Mouse (Mus musculus) left cerebral cortex, adult 2 months (tissue): ENCODE measurements around the gene Sox9. TPM values are rescaled to one million over a fixed set of nuclear protein-coding genes. Genes with fewer than 3 reads are reported as not detected.

Experiments
- DNase-seq, 2 experiments: peaks; one replicate each; pipeline ENCODE4 v3.0.0; 2021 to 2022; ENCODE audit warnings: low spot score in 2 of 2, mixed read lengths in 1 of 2; ENCODE audit errors: extremely low spot score in 1 of 2
- H3K27ac ChIP-seq: fragments of 200-600 bp; 2 replicates; pipeline ENCODE4 v1.8.1; 2022
- H3K4me3 ChIP-seq: fragments of 200-600 bp; 2 replicates; pipeline ENCODE4 v1.8.1; 2022
- CTCF ChIP-seq: fragments of 200-600 bp; IDR thresholded peaks from 2 replicates; pipeline ENCODE4 v1.8.1; 2022; ENCODE audit warnings: antibody characterized with exemption, mild to moderate bottlenecking, moderate library complexity
- intact Hi-C: fragments of 180-260 bp; cut with DNase I; formaldehyde crosslinking; loops from one replicate; pipeline ENCODE4 v1.15.1; 2025
- total RNA-seq, 2 experiments: library from RNA; stranded (reverse); gene quantifications; 2 replicates each; pipeline ENCODE4 v1.2.3; 2021

The Sox9 gene
- total RNA-seq, 2 experiments from 2014 or later = 18.7 to 26.3 TPM

DNA sequence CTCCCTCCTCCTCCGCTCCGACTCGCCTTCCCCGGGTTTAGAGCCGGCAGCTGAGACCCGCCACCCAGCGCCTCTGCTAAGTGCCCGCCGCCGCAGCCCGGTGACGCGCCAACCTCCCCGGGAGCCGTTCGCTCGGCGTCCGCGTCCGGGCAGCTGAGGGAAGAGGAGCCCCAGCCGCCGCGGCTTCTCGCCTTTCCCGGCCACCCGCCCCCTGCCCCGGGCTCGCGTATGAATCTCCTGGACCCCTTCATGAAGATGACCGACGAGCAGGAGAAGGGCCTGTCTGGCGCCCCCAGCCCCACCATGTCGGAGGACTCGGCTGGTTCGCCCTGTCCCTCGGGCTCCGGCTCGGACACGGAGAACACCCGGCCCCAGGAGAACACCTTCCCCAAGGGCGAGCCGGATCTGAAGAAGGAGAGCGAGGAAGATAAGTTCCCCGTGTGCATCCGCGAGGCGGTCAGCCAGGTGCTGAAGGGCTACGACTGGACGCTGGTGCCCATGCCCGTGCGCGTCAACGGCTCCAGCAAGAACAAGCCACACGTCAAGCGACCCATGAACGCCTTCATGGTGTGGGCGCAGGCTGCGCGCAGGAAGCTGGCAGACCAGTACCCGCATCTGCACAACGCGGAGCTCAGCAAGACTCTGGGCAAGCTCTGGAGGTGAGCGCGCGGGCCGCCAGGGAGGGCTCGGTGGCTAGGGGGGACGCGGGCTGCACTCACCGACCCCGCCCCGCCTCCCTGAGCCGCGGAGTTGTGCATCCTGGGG, 515 bp downstream of the Sox9 start:
- no peak for TF ChIP-seq CTCF
- H3K27ac ChIP-seq = peak overlapping the region; percentile 80
- intact Hi-C loops = loop anchor here (2.0 to 5.0 kb wide), 5 partner anchors 28 to 880 kb away; no protein-coding TSS in a partner anchor
- peak; percentile 31 to 62 for DNase-seq
- H3K4me3 ChIP-seq = peak overlapping the region; percentile 60

DNA sequence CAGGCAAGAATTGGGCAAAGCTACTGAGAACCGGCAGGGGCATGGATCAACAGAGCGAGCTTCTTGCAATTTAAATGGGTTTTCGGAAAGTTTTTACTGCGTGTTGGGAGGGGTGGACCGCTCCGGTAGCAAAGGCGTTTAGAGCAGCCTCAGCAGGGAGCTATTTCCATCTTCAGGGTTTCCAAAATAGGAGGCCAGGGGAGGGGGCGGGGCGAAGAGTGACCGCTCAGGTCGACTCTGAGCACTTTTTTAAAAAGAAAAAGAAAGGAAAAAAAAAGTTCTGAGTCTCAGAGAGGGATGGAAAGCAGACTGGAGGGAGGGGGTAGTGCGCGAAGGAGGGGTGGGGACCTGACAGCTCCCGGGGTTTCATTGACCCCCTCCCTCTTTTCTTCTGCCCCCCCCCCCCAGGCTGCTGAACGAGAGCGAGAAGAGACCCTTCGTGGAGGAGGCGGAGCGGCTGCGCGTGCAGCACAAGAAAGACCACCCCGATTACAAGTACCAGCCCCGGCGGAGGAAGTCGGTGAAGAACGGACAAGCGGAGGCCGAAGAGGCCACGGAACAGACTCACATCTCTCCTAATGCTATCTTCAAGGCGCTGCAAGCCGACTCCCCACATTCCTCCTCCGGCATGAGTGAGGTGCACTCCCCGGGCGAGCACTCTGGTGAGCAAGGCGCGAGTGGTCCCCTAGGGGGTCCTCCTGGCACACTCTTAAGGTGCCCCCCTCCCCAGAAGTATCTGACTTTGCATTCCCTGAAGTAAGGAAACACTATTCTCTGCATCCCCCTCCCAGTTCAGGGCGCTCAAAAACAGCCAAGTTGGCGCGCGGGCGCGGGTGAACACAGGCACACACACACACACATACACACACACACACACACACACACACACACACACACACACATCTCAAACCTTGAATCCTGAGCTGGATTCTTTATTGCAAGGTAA, 1.6 kb downstream of the Sox9 start:
- intact Hi-C loops = loop anchor here (1.0 to 5.0 kb wide), 6 partner anchors 27 to 881 kb away; no protein-coding TSS in a partner anchor
- H3K4me3 ChIP-seq = peak overlapping the region; percentile 60
- peak; percentile 21 to 30 for DNase-seq
- TF ChIP-seq CTCF = no peak
- H3K27ac ChIP-seq = peak overlapping the region; percentile 40

DNA sequence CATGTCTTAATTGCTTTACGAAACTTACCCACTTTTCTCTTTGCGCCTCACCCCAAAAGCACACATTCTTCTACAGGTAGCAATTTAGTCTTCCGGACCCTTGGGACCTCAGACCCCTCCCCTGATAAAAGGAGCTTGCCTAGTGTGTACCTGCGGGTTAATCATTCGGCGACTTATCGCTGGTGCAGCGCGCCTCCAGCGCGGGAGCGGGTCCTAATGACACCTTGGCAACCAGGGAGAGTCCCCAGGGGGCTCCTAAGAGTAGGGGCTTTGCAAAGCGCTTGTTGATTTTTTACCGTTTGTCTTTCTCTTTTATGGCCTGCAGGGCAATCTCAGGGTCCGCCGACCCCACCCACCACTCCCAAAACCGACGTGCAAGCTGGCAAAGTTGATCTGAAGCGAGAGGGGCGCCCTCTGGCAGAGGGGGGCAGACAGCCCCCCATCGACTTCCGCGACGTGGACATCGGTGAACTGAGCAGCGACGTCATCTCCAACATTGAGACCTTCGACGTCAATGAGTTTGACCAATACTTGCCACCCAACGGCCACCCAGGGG, 2.4 kb downstream of the Sox9 start:
- no peak overlapping the region; the same call in 1 of the 2 replicates for H3K27ac ChIP-seq

DNA sequence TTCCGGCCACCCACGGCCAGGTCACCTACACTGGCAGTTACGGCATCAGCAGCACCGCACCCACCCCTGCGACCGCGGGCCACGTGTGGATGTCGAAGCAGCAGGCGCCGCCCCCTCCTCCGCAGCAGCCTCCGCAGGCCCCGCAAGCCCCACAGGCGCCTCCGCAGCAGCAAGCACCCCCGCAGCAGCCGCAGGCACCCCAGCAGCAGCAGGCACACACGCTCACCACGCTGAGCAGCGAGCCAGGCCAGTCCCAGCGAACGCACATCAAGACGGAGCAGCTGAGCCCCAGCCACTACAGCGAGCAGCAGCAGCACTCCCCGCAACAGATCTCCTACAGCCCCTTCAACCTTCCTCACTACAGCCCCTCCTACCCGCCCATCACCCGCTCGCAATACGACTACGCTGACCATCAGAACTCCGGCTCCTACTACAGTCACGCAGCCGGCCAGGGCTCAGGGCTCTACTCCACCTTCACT, 2.9 kb downstream of the Sox9 start:
- intact Hi-C loops = loop anchor here (1.0 to 5.0 kb wide), 4 partner anchors 302 to 883 kb away; no protein-coding TSS in a partner anchor
- peak; percentile 30 to 33 for DNase-seq
- Histone ChIP-seq H3K27ac (peak overlapping the region; percentile 36; the same call in 1 of the 2 replicates), H3K4me3 (peak overlapping the region; percentile 42)
- TF ChIP-seq CTCF = no peak

More for the DNA sequence above, 2.4 kb downstream of the Sox9 start:
- DNase-seq = peak in 1 of 2 experiments; percentile 24
- TF ChIP-seq CTCF = no peak
- H3K4me3 ChIP-seq = peak overlapping the region; percentile 42
- intact Hi-C loops = loop anchor here (1.0 to 5.0 kb wide), 4 partner anchors 303 to 882 kb away; no protein-coding TSS in a partner anchor

DNA sequence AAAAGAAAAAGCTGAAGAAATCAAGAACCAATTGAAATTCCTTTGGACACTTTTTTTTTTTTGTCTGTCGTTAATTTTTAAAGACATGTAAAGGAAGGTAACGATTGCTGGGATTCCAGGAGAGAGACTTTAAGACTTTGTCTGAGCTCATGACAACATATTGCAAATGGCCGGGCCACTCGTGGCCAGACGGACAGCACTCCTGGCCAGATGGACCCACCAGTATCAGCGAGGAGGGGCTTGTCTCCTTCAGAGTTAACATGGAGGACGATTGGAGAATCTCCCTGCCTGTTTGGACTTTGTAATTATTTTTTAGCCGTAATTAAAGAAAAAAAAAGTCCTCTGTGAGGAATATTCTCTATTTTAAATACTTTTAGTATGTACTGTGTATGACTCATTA, 3.6 kb downstream of the Sox9 start:
- no peak for DNase-seq
- intact Hi-C loops = no loop called here
- no peak overlapping the region for H3K27ac ChIP-seq
- peak overlapping the region; percentile 42 for H3K4me3 ChIP-seq
- TF ChIP-seq CTCF = no peak

DNA sequence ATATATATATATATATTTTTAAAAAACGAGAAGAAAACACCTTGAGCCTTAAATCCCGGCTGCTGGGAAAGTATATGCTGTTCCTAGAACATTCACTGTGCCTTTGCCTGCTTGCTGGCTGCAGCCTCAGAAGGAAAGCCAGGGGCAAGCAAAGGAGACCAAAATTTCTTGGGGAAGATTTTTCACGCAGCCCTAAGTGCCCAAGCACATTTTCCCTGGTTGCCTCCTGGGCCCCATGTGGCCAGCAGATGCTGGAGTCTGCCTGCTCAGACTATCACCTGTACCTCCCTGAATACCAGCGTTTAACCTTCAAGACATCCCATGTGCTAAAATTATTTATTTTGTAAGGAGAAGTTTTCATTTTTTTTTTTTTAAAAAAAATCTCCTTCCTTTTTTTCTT, 4.4 kb downstream of the Sox9 start:
- intact Hi-C loops = no loop called here
- no peak for DNase-seq
- peak overlapping the region; percentile 8; the same call in 1 of the 2 replicates for H3K4me3 ChIP-seq
- no peak overlapping the region for H3K27ac ChIP-seq
- no peak for TF ChIP-seq CTCF

DNA sequence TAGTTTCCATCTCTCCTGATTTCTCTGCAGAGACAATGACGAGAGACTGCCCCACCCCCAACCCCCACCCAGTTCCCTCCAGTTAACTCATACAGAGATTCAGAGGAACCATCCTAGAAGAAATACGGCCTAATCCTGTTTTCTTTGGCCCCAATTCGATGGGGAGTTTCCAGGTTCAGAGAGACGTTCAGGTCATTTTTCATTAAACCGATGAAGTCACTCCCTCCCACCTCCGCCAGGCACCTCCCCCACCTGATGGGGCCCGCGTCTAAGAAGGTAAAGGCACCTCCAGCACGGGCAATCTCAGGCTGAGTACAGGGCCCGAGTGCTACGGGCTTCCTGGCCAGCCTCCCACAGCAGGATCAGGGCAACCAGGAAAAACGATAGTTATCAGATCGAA, 6.3 kb downstream of the Sox9 start:
- no peak for DNase-seq
- no peak for TF ChIP-seq CTCF
- Histone ChIP-seq H3K4me3 (no peak overlapping the region), H3K27ac (no peak overlapping the region)
- intact Hi-C loops = no loop called here

DNA sequence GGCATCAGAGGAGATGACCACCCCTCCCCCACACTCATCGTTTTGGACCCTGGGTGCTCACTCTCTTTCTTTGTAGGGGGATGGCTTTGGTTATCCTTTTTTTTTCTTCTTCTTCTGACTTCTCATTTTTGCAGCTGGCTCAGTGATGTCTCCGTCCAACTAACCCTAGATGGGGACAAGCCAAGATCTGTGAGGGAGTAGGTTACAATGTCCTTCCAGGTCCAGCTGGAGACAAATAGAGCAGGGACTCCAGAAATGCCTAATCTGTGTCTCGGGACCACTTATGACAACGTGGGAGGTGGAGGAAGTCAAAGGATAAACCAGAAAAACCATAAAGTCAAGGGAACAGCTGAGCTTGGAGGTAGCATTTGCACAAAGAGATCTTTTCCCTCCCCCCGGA, 14.4 kb downstream of the Sox9 start:
- Histone ChIP-seq H3K27ac (no peak overlapping the region), H3K4me3 (no peak overlapping the region)
- intact Hi-C loops = no loop called here
- no peak for DNase-seq
- no peak for TF ChIP-seq CTCF

DNA sequence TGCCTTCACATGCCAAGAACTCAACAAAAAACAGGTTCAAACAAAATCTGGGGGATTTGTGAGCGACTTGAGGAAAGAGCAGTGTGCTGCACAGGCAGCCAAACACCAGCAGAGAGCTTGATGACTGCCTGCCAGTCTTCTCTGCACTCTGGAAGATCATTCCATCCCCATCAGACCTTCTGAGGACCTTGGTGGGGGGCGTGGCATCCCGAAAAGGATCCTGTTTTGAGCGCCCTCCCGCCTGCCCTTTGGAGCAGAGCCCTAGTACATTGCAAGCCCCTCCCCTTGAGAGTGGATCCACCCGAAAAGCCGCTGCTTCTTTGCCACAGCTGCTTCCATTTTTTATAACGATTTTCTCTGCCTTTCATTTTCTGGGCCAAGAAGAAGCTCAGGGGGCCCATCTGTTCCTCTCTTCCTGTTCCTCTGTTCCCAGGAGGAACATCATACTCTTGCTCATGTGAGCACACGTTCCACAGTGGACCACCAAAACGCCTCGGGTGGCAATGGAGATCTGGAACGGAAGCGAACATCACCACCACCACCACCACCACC, 16.9 kb downstream of the Sox9 start:
- Histone ChIP-seq H3K4me3 (no peak overlapping the region), H3K27ac (no peak overlapping the region)
- intact Hi-C loops = no loop called here
- no peak for TF ChIP-seq CTCF
- DNase-seq = no peak

DNA sequence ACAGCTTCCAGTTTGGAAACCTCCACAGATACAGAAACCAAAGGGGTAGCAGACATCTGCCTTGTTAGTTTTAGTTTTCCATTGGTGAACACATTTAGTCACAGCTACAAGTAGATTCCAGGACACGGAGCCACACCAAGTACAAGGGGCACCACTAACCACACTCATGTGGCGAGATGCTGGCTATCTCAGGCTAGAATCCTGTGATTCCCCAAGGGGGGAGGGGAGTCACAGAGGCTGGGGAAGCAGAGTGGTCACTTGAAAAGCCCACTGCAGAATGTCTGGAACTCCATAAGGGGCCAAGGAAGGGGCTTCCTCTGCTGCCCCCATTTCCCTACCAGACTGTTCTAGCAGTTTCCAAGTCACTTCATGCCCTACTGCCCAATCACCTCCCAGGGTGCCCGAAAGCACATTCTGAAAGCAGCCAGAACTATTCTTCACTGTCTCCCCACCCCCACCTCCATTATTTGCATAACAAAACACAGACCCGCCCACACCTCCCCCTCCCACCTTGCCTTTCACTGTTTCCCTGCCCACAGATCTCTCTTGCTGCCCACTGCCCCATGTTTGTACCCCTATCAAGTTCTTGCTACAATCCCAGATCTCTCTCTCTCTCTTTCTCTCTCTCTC, 19.3 kb downstream of the Sox9 start:
- intact Hi-C loops = no loop called here
- Histone ChIP-seq H3K4me3 (no peak overlapping the region), H3K27ac (no peak overlapping the region)
- TF ChIP-seq CTCF = no peak
- no peak for DNase-seq

DNA sequence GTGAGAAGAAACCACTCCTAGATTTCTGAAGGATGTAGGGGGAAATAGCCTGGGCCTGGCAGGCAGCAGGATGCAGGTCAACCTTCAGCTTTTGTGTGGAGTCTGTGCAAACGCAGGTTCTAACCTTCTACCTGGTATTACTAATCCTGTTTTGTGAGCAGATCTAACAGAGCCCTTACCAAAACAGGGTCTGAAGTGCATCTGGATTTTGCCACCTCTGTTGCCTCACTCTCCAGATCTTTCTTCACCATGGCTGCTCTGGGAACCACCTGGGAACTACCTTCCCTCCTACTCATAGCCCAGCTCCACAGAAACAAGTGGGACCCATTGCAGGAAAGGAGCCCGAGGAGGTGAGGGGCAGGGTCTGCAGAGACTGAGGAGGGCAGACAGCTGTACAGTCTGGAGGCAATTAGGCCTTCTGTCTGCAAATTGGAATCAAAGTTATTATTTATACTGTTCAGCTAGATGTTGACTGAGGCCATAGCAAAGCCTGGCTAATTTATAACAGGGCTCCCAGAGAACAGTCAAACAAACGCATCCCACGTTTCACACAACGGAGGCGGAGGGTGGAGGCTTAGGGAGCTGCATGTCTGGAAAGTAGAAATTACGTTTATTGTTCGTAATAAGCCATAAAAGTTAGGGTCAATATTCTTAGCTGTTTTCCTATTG, 25.9 kb downstream of the Sox9 start:
- DNase-seq = no peak
- intact Hi-C loops = no loop called here
- TF ChIP-seq CTCF = no peak
- Histone ChIP-seq H3K27ac (no peak overlapping the region), H3K4me3 (no peak overlapping the region)
